Mouse (Mus musculus) myocyte (in vitro differentiated cells): ENCODE measurements around the gene Epor. TPM values are rescaled to one million over a fixed set of nuclear protein-coding genes. Genes with fewer than 3 reads are reported as not detected.

Experiments
- H3K27me3 ChIP-seq: one replicate; pipeline ENCODE4 v1.6.1; 2011; ENCODE audit not compliant: control insufficient read depth, insufficient read depth, insufficient read length
- H3K36me3 ChIP-seq: one replicate; pipeline ENCODE4 v1.6.1; 2011; ENCODE audit not compliant: control insufficient read depth, insufficient read depth
- H3K4me2 ChIP-seq: one replicate; pipeline ENCODE4 v1.6.1; 2011; ENCODE audit warnings: low read depth, control low read depth
- H3K4me3 ChIP-seq: one replicate; pipeline ENCODE4 v1.5.1; 2011; ENCODE audit warnings: mild to moderate bottlenecking, control low read depth, moderate library complexity
- H3K79me2 ChIP-seq: one replicate; pipeline ENCODE4 v1.6.1; 2011; ENCODE audit not compliant: control insufficient read depth, insufficient read depth
- H3ac ChIP-seq: one replicate; pipeline ENCODE4 v1.6.1; 2011; ENCODE audit not compliant: control insufficient read depth, insufficient read length
- CEBPB ChIP-seq: IDR thresholded peaks from 2 replicates; pipeline ENCODE4 v1.6.1; 2011; ENCODE audit warnings: mild to moderate bottlenecking, moderate library complexity; ENCODE audit not compliant: poor library complexity, insufficient read depth, severe bottlenecking
- E2F4 ChIP-seq: IDR thresholded peaks from one replicate; pipeline ENCODE4 v1.6.1; 2011; ENCODE audit warnings: mild to moderate bottlenecking, control low read depth, moderate library complexity; ENCODE audit not compliant: insufficient read depth
- MAX ChIP-seq: IDR thresholded peaks from one replicate; pipeline ENCODE4 v1.6.1; 2011; ENCODE audit warnings: low read depth, mild to moderate bottlenecking, control low read depth
- MYOD1 ChIP-seq, 3 experiments: IDR thresholded peaks; one replicate each; pipeline ENCODE4 v1.6.1; 2011; ENCODE audit warnings: control low read depth in 2 of 3, low read depth in 2 of 3, mild to moderate bottlenecking in 2 of 3, moderate library complexity in 1 of 3; ENCODE audit not compliant: insufficient read length in 2 of 3, control insufficient read depth in 1 of 3
- MYOG ChIP-seq, 3 experiments: IDR thresholded peaks; one replicate each; pipeline ENCODE4 v1.6.1; 2011; ENCODE audit warnings: control low read depth in 2 of 3, low read depth in 2 of 3, mild to moderate bottlenecking in 2 of 3; ENCODE audit not compliant: insufficient read length in 2 of 3, control insufficient read depth in 1 of 3, insufficient read depth in 1 of 3
- POLR2A ChIP-seq: IDR thresholded peaks from one replicate; pipeline ENCODE4 v1.6.1; 2011; ENCODE audit warnings: low read depth, mild to moderate bottlenecking, control low read depth, moderate library complexity; ENCODE audit not compliant: insufficient read length
- POLR2AphosphoS2 ChIP-seq: IDR thresholded peaks from one replicate; pipeline ENCODE4 v1.6.1; 2011; ENCODE audit warnings: low read depth, control low read depth; ENCODE audit not compliant: insufficient read length
- REST ChIP-seq: IDR thresholded peaks from one replicate; pipeline ENCODE4 v1.6.1; 2011; ENCODE audit warnings: mild to moderate bottlenecking, control low read depth, moderate library complexity; ENCODE audit not compliant: insufficient read depth, insufficient read length
- SRF ChIP-seq: IDR thresholded peaks from one replicate; pipeline ENCODE4 v1.6.1; 2011; ENCODE audit warnings: low read depth; ENCODE audit not compliant: control insufficient read depth, insufficient read length
- TCF12 ChIP-seq: IDR thresholded peaks from one replicate; pipeline ENCODE4 v1.6.1; 2011; ENCODE audit warnings: mild to moderate bottlenecking, control low read depth; ENCODE audit not compliant: poor library complexity, insufficient read depth, severe bottlenecking
- TCF3 ChIP-seq: IDR thresholded peaks from one replicate; pipeline ENCODE4 v1.6.1; 2011; ENCODE audit warnings: low read depth, control low read depth; ENCODE audit not compliant: insufficient read length
- USF1 ChIP-seq: IDR thresholded peaks from one replicate; pipeline ENCODE4 v1.6.1; 2011; ENCODE audit warnings: low read depth, mild to moderate bottlenecking, control low read depth, moderate library complexity
- polyA plus RNA-seq: library from polyadenylated mRNA; unstranded; fragments of >200 nt; fragmentation: generic; extraction: Trizol; gene quantifications from one replicate; pipeline ENCODE4 v1.2.1, GENCODE M21; 2012; ENCODE audit warnings: missing spikeins

Epor gene
- polyA plus RNA-seq, 1 experiment, result 3.2 TPM

DNA sequence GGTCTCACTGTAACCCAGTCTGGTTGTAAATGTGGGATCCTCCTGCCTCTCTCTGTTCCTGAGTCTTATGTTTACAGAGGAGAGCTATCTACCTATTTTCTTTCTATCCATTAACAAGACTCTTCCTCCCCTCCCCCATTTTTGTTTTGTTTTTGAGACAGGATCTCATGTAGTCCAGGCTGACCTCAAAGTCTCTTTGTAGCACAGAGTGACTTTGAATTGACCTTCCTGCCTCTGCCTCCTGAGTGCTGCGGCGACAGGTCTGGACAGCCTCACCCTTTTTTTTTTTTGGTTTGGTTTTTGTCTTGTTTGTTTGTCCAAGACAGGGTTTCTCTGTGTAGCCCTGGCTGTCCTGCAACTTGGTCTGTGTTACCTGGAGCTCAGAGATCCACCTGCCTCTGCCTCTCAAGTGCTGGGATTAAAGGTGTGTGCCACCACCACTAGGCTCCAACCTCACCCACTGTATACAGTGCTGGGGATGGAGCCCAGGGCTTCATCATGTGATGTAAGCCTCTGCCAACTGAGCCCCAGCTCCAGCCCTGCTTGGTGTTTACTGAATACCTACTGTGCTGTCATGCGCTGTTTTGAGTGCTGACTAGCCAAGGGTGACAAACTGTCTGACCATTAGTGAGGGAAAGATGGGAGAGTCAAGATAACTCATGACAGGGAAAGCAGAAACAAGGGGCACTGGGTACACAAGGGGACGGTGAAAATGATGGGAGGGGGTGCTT lies 15.3 kb upstream of the Epor start:
- Histone ChIP-seq H3K27me3 (no peaks in the 10 kb centered on the region), H3K4me3 (no peak overlapping the region)

DNA sequence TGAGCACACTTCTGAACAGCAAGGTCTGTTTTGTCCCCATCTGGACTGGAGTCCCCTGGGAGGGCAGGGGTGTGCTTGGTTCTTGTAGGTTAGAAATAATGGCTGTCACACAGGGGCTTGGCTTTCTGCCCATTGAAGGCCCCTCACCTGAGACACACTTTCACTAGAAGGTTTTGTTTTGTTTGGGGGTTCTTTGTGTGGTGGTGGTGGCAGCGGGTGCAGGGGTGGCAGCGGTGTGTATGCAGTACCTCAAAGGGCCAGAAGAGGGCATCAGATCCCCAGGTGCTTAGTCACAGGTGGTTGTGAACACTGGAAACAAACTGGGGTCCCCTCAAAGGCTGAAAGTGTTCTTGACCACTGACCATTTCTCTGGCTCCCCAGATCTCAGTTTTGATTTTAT lies 14.7 kb upstream of the Epor start:
- Histone ChIP-seq H3K36me3 (peaks cover under 1% of the 10 kb centered on the region), H3K27me3 (no peaks in the 10 kb centered on the region), H3K79me2 (no peaks in the 10 kb centered on the region), H3K4me2 (no peak overlapping the region), H3K4me3 (no peak overlapping the region), H3ac (no peak overlapping the region)
- TF ChIP-seq REST (no peak), MYOD1 (IDR thresholded peaks at IDR 0.05; ENCODE audit: control insufficient read depth in 1 of 3, insufficient read length in 2 of 3, low read depth in 2 of 3) (no peak), MYOG (IDR thresholded peaks at IDR 0.05; ENCODE audit: control insufficient read depth in 1 of 3, insufficient read depth in 1 of 3, insufficient read length in 2 of 3, low read depth in 2 of 3) (no peak)

More for the DNA sequence above, 15.3 kb upstream of the Epor start:
- H3K36me3 ChIP-seq, result no peaks in the 10 kb centered on the region
- TF ChIP-seq MAX (no peak), TCF12 (no peak), TCF3 (no peak), USF1 (no peak), REST (no peak), POLR2A (no peak), MYOD1 (IDR thresholded peaks at IDR 0.05; ENCODE audit: control insufficient read depth in 1 of 3, insufficient read length in 2 of 3, low read depth in 2 of 3) (no peak), E2F4 (no peak), CEBPB (no peak), MYOG (IDR thresholded peaks at IDR 0.05; ENCODE audit: control insufficient read depth in 1 of 3, insufficient read depth in 1 of 3, insufficient read length in 2 of 3, low read depth in 2 of 3) (no peak), POLR2AphosphoS2 (no peak), SRF (no peak)
- no peak overlapping the region for H3ac ChIP-seq
- no peak overlapping the region for H3K4me2 ChIP-seq
- H3K79me2 ChIP-seq, result no peaks in the 10 kb centered on the region

GRCm38 (mm10) chr9:21977331-21977730 lies 14.0 kb upstream of the Epor start:
- Histone ChIP-seq H3ac (no peak overlapping the region), H3K27me3 (no peaks in the 10 kb centered on the region), H3K79me2 (no peaks in the 10 kb centered on the region), H3K4me3 (no peak overlapping the region), H3K4me2 (no peak overlapping the region), H3K36me3 (peaks cover 3% of the 10 kb centered on the region)
- TF ChIP-seq TCF12 (no peak), TCF3 (no peak), SRF (no peak), POLR2AphosphoS2 (no peak), MYOD1 (IDR thresholded peaks at IDR 0.05; ENCODE audit: control insufficient read depth in 1 of 3, insufficient read length in 2 of 3, low read depth in 2 of 3) (no peak), USF1 (no peak), MAX (no peak), REST (no peak), E2F4 (no peak), POLR2A (no peak), CEBPB (no peak), MYOG (IDR thresholded peaks at IDR 0.05; ENCODE audit: control insufficient read depth in 1 of 3, insufficient read depth in 1 of 3, insufficient read length in 2 of 3, low read depth in 2 of 3) (no peak)

GRCm38 (mm10) chr9:21976626-21977175 lies 13.4 kb upstream of the Epor start:
- Histone ChIP-seq H3K36me3 (peaks cover 3% of the 10 kb centered on the region), H3K4me3 (no peak overlapping the region), H3K79me2 (no peaks in the 10 kb centered on the region), H3ac (no peak overlapping the region), H3K4me2 (no peak overlapping the region), H3K27me3 (no peaks in the 10 kb centered on the region)
- TF ChIP-seq E2F4 (no peak), POLR2A (no peak), MAX (no peak), POLR2AphosphoS2 (no peak), TCF3 (no peak), MYOG (IDR thresholded peaks at IDR 0.05; ENCODE audit: control insufficient read depth in 1 of 3, insufficient read depth in 1 of 3, insufficient read length in 2 of 3, low read depth in 2 of 3) (no peak), SRF (no peak)

DNA sequence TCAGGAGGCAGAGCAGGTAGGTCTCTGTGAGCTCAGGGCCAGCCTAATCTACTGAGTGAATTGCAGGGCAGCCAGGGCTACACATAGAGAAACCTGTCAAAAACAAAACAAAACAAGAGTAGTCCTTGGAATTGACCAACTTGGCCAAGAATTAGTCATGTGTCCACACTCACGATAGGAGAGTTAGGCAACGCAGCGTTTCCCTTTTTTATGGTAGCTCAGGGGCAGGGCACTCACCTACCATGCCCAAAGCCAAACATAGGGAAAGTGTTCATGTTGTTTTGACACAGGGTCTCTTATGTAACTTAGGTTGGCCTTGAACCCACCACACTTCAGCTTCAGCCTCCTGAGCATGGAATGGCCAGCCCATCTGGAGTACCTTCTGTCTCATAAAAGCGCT lies 6.0 kb upstream of the Epor start:
- Histone ChIP-seq H3K4me3 (no peak overlapping the region), H3K79me2 (no peaks in the 10 kb centered on the region), H3ac (no peak overlapping the region), H3K36me3 (peaks cover 3% of the 10 kb centered on the region), H3K4me2 (no peak overlapping the region), H3K27me3 (no peaks in the 10 kb centered on the region)
- TF ChIP-seq SRF (no peak), MAX (no peak), POLR2A (no peak), REST (no peak), TCF12 (no peak), USF1 (no peak), TCF3 (no peak), MYOD1 (IDR thresholded peaks at IDR 0.05; ENCODE audit: control insufficient read depth in 1 of 3, insufficient read length in 2 of 3, low read depth in 2 of 3) (no peak), POLR2AphosphoS2 (no peak), E2F4 (no peak), MYOG (IDR thresholded peaks at IDR 0.05; ENCODE audit: control insufficient read depth in 1 of 3, insufficient read depth in 1 of 3, insufficient read length in 2 of 3, low read depth in 2 of 3) (no peak)
